Mouse (Mus musculus) stomach, postnatal 0 days (tissue): Measurements from ENCODE around the gene Cdk14.

Source experiments
- CTCF ChIP-seq: IDR thresholded peaks from 2 replicates; pipeline ENCODE4 v1.5.1; 2016; ENCODE audit warnings: antibody characterized with exemption, low read depth, mild to moderate bottlenecking, moderate library complexity
- EP300 ChIP-seq: optimal IDR thresholded peaks from 2 replicates; pipeline ENCODE3; 2016; ENCODE audit warnings: antibody characterized with exemption

DNA sequence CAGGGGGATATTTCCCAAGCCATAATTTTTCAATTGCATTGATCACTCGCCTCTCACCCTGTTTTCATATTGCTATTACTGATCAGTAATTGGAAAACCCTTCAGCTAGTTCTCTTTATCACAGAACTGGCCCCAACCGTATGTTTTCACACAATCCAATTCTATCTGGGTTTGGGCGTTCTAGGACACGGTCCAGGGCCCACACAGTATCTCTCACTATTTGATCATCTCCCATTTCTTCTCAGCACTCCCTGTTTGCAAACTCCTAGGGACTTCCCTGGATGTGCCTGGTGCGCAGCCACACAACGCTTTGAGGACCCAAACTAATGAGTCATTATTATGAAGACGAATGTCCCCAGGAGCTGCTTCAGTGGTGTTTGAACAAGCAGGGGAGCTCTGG, 502.4 kb downstream of the Cdk14 start:
- TF ChIP-seq CTCF, result no peak
- no peak for TF ChIP-seq EP300
